Mouse (Mus musculus) kidney, postnatal 36 days (tissue): Measurements from ENCODE around the gene Mxi1.

Experiments used
- DNase-seq, 2 experiments: peaks; one replicate each; pipeline ENCODE4 v3.0.0; 2021 to 2022; ENCODE audit warnings: mixed read lengths in 2 of 2

The Mxi1 gene

DNA sequence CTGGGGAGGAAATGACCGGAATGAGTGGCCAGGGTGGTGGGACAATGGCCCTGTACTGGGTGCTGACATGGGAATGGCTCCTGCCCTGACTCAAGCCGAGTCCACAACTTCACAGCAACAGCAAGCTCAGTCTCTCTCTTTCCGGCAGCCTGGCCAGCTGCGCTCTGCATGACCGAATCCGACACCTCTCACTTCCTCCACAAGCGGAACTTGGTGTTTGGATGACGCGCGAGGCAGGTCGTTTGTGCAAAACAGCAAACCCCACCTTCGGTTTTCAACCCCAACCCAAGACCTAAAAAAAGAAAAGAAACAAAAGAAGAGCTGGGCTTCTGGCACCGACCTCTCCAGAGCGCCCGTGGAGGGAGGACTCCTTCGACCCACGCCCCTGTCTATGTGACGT is 114.3 kb downstream of the Mxi1 start:
- peak; percentile 67 to 70 for DNase-seq
